Mouse (Mus musculus) limb, embryonic 13.5 days (tissue): ENCODE measurements around the gene Sbsn. TPM values are rescaled to one million over a fixed set of nuclear protein-coding genes. Genes with fewer than 3 reads are reported as not detected.

Experiments used
- ATAC-seq: fragments of 200-750 bp; cut with Nextera tagmentation; 2 replicates; pipeline ENCODE4 v1.8.0; 2017; ENCODE audit warnings: low read depth, moderate number of reproducible peaks, moderate TSS enrichment; ENCODE audit not compliant: low FRiP score
- H3K27ac ChIP-seq: fragments of 300-500 bp; sonication (generic); 2 replicates; pipeline ENCODE4 v1.5.1; 2015; ENCODE audit warnings: inconsistent platforms, mild to moderate bottlenecking, moderate library complexity
- H3K27me3 ChIP-seq: fragments of 300-500 bp; sonication (generic); 2 replicates; pipeline ENCODE4 v1.6.1; 2015; ENCODE audit warnings: mild to moderate bottlenecking, inconsistent platforms
- H3K36me3 ChIP-seq: fragments of 300-500 bp; sonication (generic); 2 replicates; pipeline ENCODE4 v1.6.1; 2015; ENCODE audit warnings: inconsistent platforms, mild to moderate bottlenecking, moderate library complexity
- H3K4me1 ChIP-seq: fragments of 300-500 bp; sonication (generic); 2 replicates; pipeline ENCODE4 v1.6.1; 2015; ENCODE audit warnings: inconsistent platforms
- H3K4me2 ChIP-seq: fragments of 300-500 bp; sonication (generic); replicated peaks from 2 replicates; pipeline ENCODE4 v1.6.1; 2015; ENCODE audit warnings: inconsistent platforms, mild to moderate bottlenecking, moderate library complexity
- H3K4me3 ChIP-seq: fragments of 300-500 bp; sonication (generic); 2 replicates; pipeline ENCODE4 v1.5.1; 2015; ENCODE audit warnings: moderate library complexity, mild to moderate bottlenecking, inconsistent platforms
- H3K9ac ChIP-seq: fragments of 300-500 bp; sonication (generic); 2 replicates; pipeline ENCODE4 v1.6.1; 2015; ENCODE audit warnings: mild to moderate bottlenecking, inconsistent platforms
- H3K9me3 ChIP-seq: fragments of 300-500 bp; sonication (generic); 2 replicates; pipeline ENCODE4 v1.6.1; 2016; ENCODE audit warnings: inconsistent platforms
- WGBS: fragments of 180-500 bp; shearing (Covaris S2); methylation state at CpG from one replicate; pipeline ENCODE4 v1.1.7; 2015; 5-methylcytosine and 5-hydroxymethylcytosine counted together
- polyA plus RNA-seq: library from polyadenylated mRNA; unstranded; fragments of >200 nt; fragmentation: Nextera tagmentation; extraction: Ambion mirVana; gene quantifications from 2 replicates; pipeline ENCODE4 v1.2.1, GENCODE M21; 2015

The Sbsn gene
- polyA plus RNA-seq, result 1.6 and 2.2 TPM in 2 replicates

DNA sequence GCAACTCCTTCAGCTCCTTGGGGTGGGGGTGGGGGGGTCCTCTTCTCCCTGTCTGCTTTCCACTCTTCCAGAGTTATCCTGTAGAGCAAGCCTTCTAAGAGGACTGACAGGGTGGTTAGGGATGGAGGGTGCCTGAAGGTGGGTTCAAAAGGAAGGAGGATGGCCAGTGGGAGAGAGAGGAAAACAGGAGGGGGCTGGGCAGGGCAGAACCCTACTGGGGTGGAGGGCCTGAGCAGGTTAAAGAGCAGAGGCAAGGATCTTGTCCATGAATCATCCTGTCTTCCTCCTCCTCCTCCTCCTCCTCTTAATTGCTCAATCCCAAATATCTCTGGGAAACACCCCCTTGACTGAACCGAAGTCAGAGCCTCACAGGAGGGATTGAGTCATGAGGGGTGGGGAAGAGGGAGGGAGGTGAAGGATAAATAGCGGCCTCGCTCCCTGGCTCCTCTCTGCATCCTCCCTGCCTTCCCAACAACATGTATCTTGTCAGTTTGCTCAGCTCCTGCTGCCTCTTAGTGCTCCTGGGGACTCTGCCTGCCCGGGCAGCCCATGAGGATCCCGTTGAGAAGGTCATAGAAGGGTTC lies at the start of gene Sbsn:
Gene Sbsn (plus strand): TSS at position 386 of the 584 bp plus-strand sequence.
- WGBS, result 60% methylated on average over 5 of the region's 5 CpGs
- peaks cover 14% of the 10 kb centered on the region for H3K9me3 ChIP-seq
- H3K9ac ChIP-seq, result no peak within 1 kb of the TSS
- H3K36me3 ChIP-seq, result peaks cover 29% of the 10 kb centered on the region
- no peak within 1 kb of the TSS for H3K27ac ChIP-seq
- ATAC-seq, result no peak
- no peak within 1 kb of the TSS for H3K4me3 ChIP-seq
- H3K4me1 ChIP-seq, result no peaks in the 10 kb centered on the region
- no peak within 1 kb of the TSS for H3K4me2 ChIP-seq
- H3K27me3 ChIP-seq, result no peaks in the 10 kb centered on the region

DNA sequence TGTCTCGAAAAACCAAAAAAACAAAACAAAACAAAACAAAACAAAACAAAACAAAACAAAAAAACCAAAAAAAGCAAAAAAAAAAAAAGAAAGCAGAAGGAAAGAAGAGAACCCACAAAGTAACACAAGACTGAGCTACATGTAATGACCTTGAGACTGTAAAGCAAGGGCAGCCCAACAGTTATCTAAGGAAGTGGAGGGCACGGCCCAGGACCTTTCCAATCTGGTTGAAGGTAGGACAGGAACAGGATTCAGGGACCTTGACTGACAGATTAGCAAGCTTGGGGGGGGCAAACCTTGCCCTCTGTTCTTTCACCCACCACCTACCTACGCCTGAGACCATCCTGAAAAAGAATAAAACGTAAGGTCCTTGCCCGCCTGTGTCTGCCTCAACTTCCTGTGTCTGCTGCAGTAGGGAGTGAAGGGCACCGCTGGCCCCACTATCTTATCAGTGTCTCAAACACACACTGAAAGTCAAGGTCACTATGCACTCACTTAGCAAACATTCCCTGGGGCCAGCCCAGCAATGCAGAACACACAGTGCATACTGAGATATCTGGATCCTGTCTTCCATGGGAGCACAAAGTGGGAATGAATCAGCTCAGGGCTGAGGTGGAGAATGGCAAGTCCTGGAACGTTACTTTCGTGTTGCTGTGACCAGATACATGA lies 44.9 kb upstream of the Sbsn start:
- no peak overlapping the region for H3K9ac ChIP-seq
- H3K27me3 ChIP-seq, result 0 out of 2 replicates have a peak, but pooled peaks cover 7% of the 10 kb centered on the region
- no peaks in the 10 kb centered on the region for H3K4me1 ChIP-seq
- H3K27ac ChIP-seq, result no peak overlapping the region
- H3K4me3 ChIP-seq, result no peak overlapping the region
- H3K4me2 ChIP-seq, result no peak overlapping the region
- 74% methylated on average over 8 of the region's 8 CpGs for WGBS
- H3K36me3 ChIP-seq, result no peaks in the 10 kb centered on the region
- no peak for ATAC-seq
- no peaks in the 10 kb centered on the region for H3K9me3 ChIP-seq

DNA sequence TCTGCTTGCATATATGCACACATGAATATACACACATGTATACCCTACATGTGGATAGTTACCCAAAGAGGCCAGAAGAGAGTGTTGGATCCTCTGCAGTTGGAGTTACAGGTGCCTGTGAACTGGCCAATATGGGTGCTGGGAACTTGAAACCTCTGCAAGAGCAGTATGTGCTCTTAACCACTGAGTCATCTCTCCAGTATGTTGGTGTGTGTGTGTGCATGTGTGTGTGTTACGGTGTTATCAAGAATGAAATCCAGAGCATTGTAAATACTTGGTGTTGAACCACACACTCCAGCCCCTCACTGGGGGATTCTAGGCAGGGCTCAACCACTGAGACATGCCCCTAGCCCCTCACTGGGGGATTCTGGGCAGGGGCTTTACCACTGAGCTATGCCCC lies 43.8 kb upstream of the Sbsn start:
- no peak overlapping the region for H3K4me2 ChIP-seq
- H3K9me3 ChIP-seq, result no peaks in the 10 kb centered on the region
- no peaks in the 10 kb centered on the region for H3K4me1 ChIP-seq
- no peak overlapping the region for H3K4me3 ChIP-seq
- no peak overlapping the region for H3K27ac ChIP-seq
- ATAC-seq, result no peak
- H3K9ac ChIP-seq, result no peak overlapping the region
- 88% methylated on average over 1 of the region's 1 CpGs for WGBS
- no peaks in the 10 kb centered on the region for H3K36me3 ChIP-seq
- H3K27me3 ChIP-seq, result peaks cover 7% of the 10 kb centered on the region; the same call in 1 of the 2 replicates

- H3K4me1 ChIP-seq, result peaks cover 3% of the 10 kb centered on the region; the same call in 1 of the 2 replicates
- no peak for ATAC-seq
- H3K27ac ChIP-seq, result no peak within 1 kb of the TSS
- H3K36me3 ChIP-seq, result no peaks in the 10 kb centered on the region
- H3K9ac ChIP-seq, result no peak within 1 kb of the TSS
- no peaks in the 10 kb centered on the region for H3K9me3 ChIP-seq
- 77% methylated on average over 3 of the region's 3 CpGs for WGBS
- peaks cover 30% of the 10 kb centered on the region for H3K27me3 ChIP-seq
- no peak within 1 kb of the TSS for H3K4me2 ChIP-seq
- H3K4me3 ChIP-seq, result no peak within 1 kb of the TSS
These were observed 39.3 kb upstream of the Sbsn start, which contains the start of gene Atp4a for GRCm38 (mm10) chr7:30711942-30712341. Gene Atp4a (plus strand): TSS chr7:30712209.

DNA sequence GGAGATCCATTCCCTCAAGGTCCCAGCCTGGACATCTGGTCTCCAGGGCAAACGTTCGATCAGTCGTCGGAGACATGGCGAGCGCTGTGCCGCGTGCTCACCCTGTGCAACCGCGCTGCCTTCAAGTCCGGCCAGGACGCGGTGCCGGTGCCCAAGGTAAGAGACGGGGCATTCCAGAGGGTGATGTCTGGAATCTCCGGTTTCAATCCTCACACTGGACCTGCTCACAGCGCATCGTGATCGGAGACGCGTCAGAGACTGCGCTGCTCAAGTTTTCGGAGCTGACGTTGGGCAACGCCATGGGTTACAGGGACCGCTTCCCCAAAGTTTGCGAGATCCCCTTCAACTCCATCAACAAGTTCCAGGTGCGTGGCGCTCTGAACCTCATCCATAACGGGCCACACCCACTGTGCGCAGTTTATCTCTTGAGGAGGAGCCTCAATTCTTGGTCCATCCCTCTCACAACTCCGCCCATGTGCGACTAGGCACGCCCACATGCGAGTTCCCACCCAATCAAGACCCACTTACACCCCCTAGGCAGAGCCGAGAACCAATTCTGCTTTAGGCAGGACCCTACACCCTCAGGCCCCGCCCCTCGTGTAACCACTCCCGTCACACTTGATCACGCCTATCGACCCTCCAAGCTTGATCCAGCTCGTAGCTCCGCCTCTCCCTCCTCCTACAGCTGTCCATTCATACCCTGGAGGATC lies 34.1 kb upstream of the Sbsn start:
- Histone ChIP-seq H3K9ac (0 out of 2 replicates have a peak overlapping the region, but pooled peaks have one; percentile 15), H3K36me3 (no peaks in the 10 kb centered on the region), H3K4me3 (peak overlapping the region; percentile 37), H3K4me2 (peak overlapping the region; percentile 65), H3K27me3 (peaks cover 50% of the 10 kb centered on the region), H3K9me3 (no peaks in the 10 kb centered on the region), H3K4me1 (peaks cover 12% of the 10 kb centered on the region), H3K27ac (no peak overlapping the region)
- ATAC-seq, result peak; percentile 93
- WGBS, result 1% methylated on average over 43 of the region's 43 CpGs

- Histone ChIP-seq H3K9ac (0 out of 2 replicates have a peak overlapping the region, but pooled peaks have one; percentile 15), H3K9me3 (no peaks in the 10 kb centered on the region), H3K27me3 (peaks cover 50% of the 10 kb centered on the region), H3K4me3 (peak overlapping the region; percentile 37), H3K4me1 (peaks cover 12% of the 10 kb centered on the region), H3K36me3 (no peaks in the 10 kb centered on the region), H3K4me2 (peak overlapping the region; percentile 65), H3K27ac (no peak overlapping the region)
- 15% methylated on average over 14 of the region's 14 CpGs for WGBS
- no peak for ATAC-seq
These were observed 33.6 kb upstream of the Sbsn start for GRCm38 (mm10) chr7:30717716-30718046.

- Histone ChIP-seq H3K27me3 (peaks cover 48% of the 10 kb centered on the region), H3K27ac (no peak overlapping the region), H3K9ac (no peak overlapping the region), H3K36me3 (no peaks in the 10 kb centered on the region), H3K4me2 (no peak overlapping the region), H3K4me1 (peaks cover 16% of the 10 kb centered on the region), H3K4me3 (no peak overlapping the region), H3K9me3 (no peaks in the 10 kb centered on the region)
- ATAC-seq, result no peak
- 97% methylated on average over 5 of the region's 5 CpGs for WGBS
These were observed 31.6 kb upstream of the Sbsn start for GRCm38 (mm10) chr7:30719669-30720068.

DNA sequence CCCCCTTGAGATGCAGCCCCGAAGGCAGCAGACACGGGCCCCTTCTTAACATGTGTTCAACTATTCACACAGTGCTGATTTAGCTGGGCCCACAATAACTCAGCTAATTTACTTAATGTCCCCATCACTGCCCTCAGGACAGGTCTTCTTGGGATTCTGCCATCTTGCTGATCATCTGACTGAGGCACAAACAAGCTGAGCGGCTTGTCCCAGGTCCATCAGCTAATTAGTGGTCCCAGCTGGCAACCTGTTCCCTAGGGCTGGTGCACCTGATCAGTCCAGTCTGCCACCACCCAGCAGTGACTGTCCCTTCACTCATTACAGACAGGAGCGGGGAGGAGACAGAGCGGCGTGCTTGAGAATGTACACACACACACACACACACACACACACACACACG lies 30.0 kb upstream of the Sbsn start:
- Histone ChIP-seq H3K27ac (no peak overlapping the region), H3K9me3 (no peaks in the 10 kb centered on the region), H3K4me3 (no peak overlapping the region), H3K9ac (no peak overlapping the region), H3K36me3 (0 out of 2 replicates have a peak, but pooled peaks cover 3% of the 10 kb centered on the region), H3K4me2 (no peak overlapping the region), H3K27me3 (peaks cover 32% of the 10 kb centered on the region), H3K4me1 (peaks cover 16% of the 10 kb centered on the region)
- ATAC-seq, result no peak
- WGBS, result 84% methylated on average over 7 of the region's 7 CpGs

DNA sequence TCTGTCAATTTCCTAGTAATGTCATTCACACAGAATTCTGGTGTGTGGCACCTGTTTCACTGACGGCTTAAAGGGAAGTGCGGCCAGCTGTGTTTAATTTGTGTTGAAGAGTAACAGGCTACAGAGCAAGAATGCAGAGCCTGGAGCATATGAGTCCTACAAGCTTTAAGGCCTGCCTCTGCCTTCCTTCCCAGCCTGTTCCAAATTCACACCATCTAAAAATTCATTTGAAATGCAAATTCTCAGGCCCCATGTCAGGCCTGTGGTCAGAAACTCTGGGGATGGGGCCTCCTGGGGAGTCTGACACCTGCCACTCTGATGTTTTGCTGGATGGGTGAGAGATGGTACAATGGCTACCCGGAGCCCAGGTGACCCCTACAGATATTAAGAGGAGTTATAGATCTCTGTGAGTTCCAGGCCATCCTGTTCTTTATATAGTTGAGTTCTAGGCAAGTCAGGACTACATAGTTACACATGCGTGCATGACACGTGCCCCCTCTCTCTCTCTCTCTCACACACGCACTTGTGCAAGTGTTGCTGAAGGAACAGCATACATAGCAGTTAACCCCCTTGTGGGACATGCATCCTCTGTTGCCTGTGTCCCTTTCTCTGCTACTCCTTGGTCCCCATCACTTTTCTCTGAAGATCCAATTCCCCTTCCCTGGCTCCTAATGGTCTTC lies 27.9 kb upstream of the Sbsn start:
- Histone ChIP-seq H3K9me3 (no peaks in the 10 kb centered on the region), H3K4me2 (no peak overlapping the region), H3K36me3 (peaks cover 18% of the 10 kb centered on the region), H3K4me1 (peaks cover 12% of the 10 kb centered on the region), H3K27ac (no peak overlapping the region), H3K27me3 (peaks cover 12% of the 10 kb centered on the region), H3K4me3 (no peak overlapping the region), H3K9ac (no peak overlapping the region)
- 50% methylated on average over 6 of the region's 6 CpGs for WGBS
- no peak for ATAC-seq

DNA sequence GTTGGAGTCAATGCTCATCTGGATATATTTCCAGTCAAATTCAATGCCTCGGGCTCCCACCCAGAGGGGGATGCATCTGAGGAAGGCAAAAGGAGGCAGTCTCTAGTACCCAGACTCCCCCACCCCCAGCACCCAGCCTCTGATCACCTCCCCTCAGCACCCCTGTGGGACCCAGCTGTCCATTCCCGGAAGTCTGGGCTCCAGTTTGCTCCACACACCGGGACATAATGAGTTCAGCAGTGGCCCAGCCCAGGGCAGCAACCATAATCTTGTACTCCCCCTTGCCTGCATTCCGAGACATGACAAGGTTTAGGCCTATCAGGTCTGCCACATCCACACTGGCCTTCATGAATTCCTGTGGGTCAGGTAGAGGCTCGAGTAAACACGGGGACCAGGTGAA lies 23.1 kb upstream of the Sbsn start:
- H3K9ac ChIP-seq, result peak overlapping the region; percentile 91
- peak overlapping the region; percentile 79 for H3K4me2 ChIP-seq
- H3K9me3 ChIP-seq, result no peaks in the 10 kb centered on the region
- H3K27ac ChIP-seq, result no peak overlapping the region
- peaks cover 34% of the 10 kb centered on the region for H3K36me3 ChIP-seq
- H3K4me1 ChIP-seq, result peaks cover 24% of the 10 kb centered on the region
- WGBS, result 82% methylated on average over 6 of the region's 6 CpGs
- H3K27me3 ChIP-seq, result no peaks in the 10 kb centered on the region
- no peak for ATAC-seq
- peak overlapping the region; percentile 82 for H3K4me3 ChIP-seq

DNA sequence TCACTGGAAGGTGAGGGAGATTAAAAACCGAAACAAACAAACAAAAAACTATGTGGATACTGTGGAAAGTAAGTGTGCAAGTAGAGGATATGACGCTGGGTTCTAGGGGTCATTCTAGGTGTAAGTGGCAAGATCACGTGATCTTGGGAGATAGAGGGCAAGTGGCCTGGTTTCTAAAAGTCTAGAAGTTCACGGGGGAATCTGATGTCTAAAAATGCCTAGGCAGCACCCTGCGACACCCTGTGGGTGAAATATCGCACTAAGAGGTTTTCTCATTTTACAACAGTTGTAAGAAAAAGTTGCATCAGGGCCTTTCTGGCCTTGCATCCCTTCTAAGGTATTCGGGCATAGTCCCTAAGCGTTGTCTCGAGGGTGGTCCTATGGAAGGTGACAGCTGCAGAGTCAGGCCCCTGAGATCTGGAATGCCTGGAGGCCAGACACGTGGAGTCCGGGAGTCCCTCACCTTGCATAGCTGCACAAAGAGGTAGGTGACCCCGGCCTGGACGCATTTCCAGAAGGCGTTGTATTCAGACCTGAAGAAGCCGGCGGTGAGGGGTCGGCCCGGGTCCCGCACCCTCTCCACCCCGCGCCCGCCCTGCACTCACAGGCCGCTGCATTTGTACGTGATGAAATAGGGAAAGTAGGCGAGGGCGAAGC lies 22.4 kb upstream of the Sbsn start:
- Histone ChIP-seq H3K27ac (peak overlapping the region; percentile 85; the same call in 1 of the 2 replicates), H3K4me3 (peak overlapping the region; percentile 82), H3K9ac (peak overlapping the region; percentile 91), H3K4me1 (peaks cover 20% of the 10 kb centered on the region), H3K4me2 (peak overlapping the region; percentile 79), H3K27me3 (no peaks in the 10 kb centered on the region), H3K36me3 (peaks cover 40% of the 10 kb centered on the region), H3K9me3 (no peaks in the 10 kb centered on the region)
- WGBS, result 8% methylated on average over 26 of the region's 26 CpGs
- ATAC-seq, result peak; percentile 20
